Mouse (Mus musculus): ENCODE measurements around the gene Crocc. TPM values are rescaled to one million over a fixed set of nuclear protein-coding genes. Genes with fewer than 3 reads are reported as not detected.

The Crocc gene
- polyA plus RNA-seq, 1 experiment from 2014 or later: 7.2 TPM

DNA sequence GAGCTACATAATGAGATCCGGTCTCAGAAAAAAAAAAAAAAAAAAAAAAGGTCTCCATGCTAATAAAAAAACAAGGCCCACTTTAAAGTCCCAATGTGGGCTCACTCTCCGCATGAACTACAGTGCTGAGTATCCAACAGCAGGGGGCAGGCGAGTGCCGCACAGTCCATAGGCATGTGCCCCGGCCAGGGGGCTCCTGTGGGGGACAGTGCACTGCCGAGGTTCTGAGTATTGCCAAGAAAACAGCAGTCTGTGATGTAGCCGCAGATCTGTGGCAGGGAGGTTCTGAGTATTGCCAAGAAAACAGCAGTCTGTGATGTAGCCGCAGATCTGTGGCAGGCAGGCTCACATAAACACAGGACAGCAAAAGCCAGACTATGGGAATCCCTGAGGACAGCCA is 15.5 kb downstream of the Crocc start:
- WGBS: 17% methylated on average over 8 of the region's 8 CpGs
- Histone ChIP-seq H3K9me3 (ENCODE audit: control insufficient read depth, low read length) (no peaks in the 10 kb centered on the region), H3K27ac (replicated peaks; ENCODE audit: low read depth, low read length) (no peak overlapping the region), H3K4me1 (ENCODE audit: control insufficient read depth, insufficient read depth, low read length) (peaks cover 25% of the 10 kb centered on the region), H3K9ac (replicated peaks; ENCODE audit: low read length) (no peak overlapping the region), H3K4me2 (ENCODE audit: low read length) (no peak overlapping the region), H3K4me3 (replicated peaks; ENCODE audit: low read depth, low read length) (no peak overlapping the region), H3K27me3 (ENCODE audit: control insufficient read depth, insufficient read depth, low read length) (no peaks in the 10 kb centered on the region), H3K36me3 (ENCODE audit: control insufficient read depth, insufficient read depth, low read length) (peaks cover 33% of the 10 kb centered on the region)
- DNase-seq: peak; percentile 88
- peak; percentile 57; the same call in 1 of the 2 replicates for ATAC-seq (ENCODE audit: low FRiP score, low TSS enrichment)

DNA sequence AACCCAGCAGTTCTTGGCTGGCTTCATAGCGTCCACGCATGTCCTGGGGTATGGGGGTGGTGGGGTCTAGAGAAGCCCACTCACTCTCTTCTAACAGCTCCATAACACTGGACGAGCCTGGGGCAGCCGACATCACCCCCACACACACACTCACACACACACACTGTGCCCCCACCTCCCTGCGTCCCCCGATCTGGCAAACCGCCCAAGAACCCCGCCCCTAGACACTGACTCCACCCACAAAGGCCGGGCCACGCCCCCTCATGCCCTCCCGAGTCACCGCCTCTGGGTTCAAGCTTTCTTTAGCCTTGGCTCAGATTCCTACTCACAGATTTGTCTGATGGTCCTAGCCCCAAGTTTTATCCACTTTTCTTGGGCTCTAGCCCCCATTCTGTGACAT is 19.2 kb downstream of the Crocc start:
- peaks cover 51% of the 10 kb centered on the region for H3K36me3 ChIP-seq (ENCODE audit: control insufficient read depth, insufficient read depth, low read length)
- no peak overlapping the region for H3K4me3 ChIP-seq (replicated peaks; ENCODE audit: low read depth, low read length)
- no peak for DNase-seq
- no peak overlapping the region for H3K4me2 ChIP-seq (ENCODE audit: low read length)
- H3K9me3 ChIP-seq (ENCODE audit: control insufficient read depth, low read length): no peaks in the 10 kb centered on the region
- no peak overlapping the region for H3K9ac ChIP-seq (replicated peaks; ENCODE audit: low read length)
- no peaks in the 10 kb centered on the region for H3K27me3 ChIP-seq (ENCODE audit: control insufficient read depth, insufficient read depth, low read length)
- WGBS: 63% methylated on average over 12 of the region's 12 CpGs
- H3K27ac ChIP-seq (replicated peaks; ENCODE audit: low read depth, low read length): no peak overlapping the region
- H3K4me1 ChIP-seq (ENCODE audit: control insufficient read depth, insufficient read depth, low read length): no peaks in the 10 kb centered on the region
- no peak for ATAC-seq (ENCODE audit: low FRiP score, low TSS enrichment)

DNA sequence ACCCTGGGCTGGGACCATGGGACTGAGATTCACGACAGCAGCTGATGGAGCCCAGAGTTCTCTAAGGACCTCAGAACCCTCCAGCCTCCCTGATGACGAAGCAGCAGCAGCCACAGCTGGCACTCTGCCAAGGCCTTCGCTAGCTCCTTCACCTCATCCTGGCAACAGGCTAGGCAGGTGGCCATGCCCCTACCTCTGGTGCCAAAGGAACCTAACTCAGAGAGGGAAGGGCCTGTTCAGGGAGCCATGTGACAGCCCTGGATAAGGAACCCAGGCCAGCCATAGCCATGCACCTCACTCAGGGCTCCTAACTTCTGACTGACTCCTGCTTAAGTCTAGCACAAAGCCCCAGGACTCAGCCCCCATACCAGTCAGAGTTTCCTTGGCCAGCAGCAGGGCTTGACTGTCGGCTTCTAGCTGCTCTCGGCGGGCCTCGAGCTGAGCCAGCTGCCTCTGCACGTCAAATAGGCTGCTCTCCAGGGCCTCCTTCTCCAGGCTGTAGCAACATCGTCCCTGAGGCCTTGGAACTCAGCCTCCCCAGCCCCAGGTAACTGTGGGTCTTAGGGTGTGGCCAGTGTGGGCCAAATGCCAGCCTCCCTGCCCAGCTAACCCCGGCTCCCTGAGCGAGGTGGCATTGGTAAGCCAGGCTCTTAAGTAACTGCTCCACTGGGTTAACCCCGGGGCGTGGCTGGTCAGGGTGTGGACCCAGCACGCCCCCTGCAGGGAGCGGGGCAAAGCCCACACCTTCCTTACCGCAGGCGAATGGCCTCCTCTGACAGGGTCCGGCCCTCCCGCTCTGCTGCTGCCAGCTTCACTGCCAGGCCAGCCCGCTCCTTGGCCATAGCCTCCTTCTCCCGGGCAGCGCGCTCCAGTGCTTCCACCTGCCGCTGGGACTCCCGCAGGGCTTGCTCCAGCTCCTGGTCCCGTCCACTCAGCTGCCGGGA is 26.5 kb downstream of the Crocc start:
- no peaks in the 10 kb centered on the region for H3K9me3 ChIP-seq (ENCODE audit: control insufficient read depth, low read length)
- ATAC-seq (ENCODE audit: low FRiP score, low TSS enrichment): 0 out of 2 replicates have a peak, but pooled peaks have one; percentile 28
- H3K4me2 ChIP-seq (ENCODE audit: low read length): no peak overlapping the region
- DNase-seq: peak; percentile 41
- H3K27ac ChIP-seq (replicated peaks; ENCODE audit: low read depth, low read length): no peak overlapping the region
- H3K9ac ChIP-seq (replicated peaks; ENCODE audit: low read length): no peak overlapping the region
- no peaks in the 10 kb centered on the region for H3K27me3 ChIP-seq (ENCODE audit: control insufficient read depth, insufficient read depth, low read length)
- H3K36me3 ChIP-seq (ENCODE audit: control insufficient read depth, insufficient read depth, low read length): peaks cover 67% of the 10 kb centered on the region
- H3K4me1 ChIP-seq (ENCODE audit: control insufficient read depth, insufficient read depth, low read length): no peaks in the 10 kb centered on the region
- 72% methylated on average over 27 of the region's 27 CpGs for WGBS
- H3K4me3 ChIP-seq (replicated peaks; ENCODE audit: low read depth, low read length): no peak overlapping the region

DNA sequence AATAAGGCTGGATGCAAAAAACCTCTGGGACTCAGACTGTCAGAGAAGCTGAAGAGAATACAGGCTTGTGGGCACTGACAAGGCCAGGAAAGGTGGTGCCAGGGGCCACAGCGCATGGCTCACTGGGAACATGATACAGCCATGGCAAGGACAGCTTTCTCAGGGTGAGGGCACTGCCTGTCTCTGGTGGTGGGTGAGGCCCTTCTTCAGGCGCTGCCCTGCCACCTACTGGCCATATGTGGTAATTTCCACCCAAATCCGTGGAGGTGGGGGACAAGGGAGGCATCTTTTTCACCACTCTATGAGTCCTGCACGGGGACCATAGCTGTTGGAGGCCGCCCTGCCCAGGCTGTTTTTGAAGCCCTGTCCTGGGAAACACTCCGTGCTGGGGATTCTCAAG is 28.6 kb downstream of the Crocc start:
- DNase-seq: peak; percentile 89
- Histone ChIP-seq H3K27ac (replicated peaks; ENCODE audit: low read depth, low read length) (0 out of 2 replicates have a peak overlapping the region, but pooled peaks have one; percentile 41), H3K27me3 (ENCODE audit: control insufficient read depth, insufficient read depth, low read length) (no peaks in the 10 kb centered on the region), H3K9ac (replicated peaks; ENCODE audit: low read length) (no peak overlapping the region), H3K4me2 (ENCODE audit: low read length) (no peak overlapping the region), H3K4me3 (replicated peaks; ENCODE audit: low read depth, low read length) (no peak overlapping the region), H3K36me3 (ENCODE audit: control insufficient read depth, insufficient read depth, low read length) (peaks cover 68% of the 10 kb centered on the region), H3K4me1 (ENCODE audit: control insufficient read depth, insufficient read depth, low read length) (no peaks in the 10 kb centered on the region), H3K9me3 (ENCODE audit: control insufficient read depth, low read length) (no peaks in the 10 kb centered on the region)
- WGBS: 16% methylated on average over 6 of the region's 6 CpGs
- peak; percentile 59; the same call in 1 of the 2 replicates for ATAC-seq (ENCODE audit: low FRiP score, low TSS enrichment)

DNA sequence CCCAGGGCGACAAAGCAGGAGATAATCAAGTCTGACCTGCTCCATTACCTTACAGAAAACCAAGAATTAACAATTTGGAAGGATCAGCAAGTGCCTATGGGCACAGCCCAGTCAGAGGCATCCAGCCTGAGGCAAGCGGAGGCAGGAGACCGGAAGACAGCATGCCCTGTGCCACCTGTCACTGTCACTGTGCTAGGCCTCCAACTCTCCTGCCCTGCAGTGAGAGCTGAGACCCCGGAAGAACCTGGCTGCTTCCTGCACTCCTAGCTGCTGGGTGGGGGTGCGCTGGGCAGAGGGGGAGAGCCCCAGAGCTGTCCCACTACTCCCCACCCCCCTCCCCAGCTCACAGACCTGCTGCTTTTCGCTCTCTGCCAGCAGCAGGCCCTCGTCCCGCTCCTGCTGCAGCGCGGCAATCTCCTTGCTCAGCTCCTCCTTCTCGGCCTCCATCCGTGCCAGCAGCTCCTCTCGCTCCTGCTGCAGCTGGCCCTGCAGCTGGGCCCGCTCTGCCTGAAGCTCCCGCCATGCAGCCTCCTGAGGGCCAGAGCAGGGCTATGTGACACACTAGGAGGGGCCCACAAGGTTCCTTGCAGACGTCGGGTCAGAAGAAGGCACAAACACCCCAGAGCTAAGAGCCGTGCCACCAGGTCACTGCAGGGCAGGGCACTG is 29.7 kb downstream of the Crocc start:
- DNase-seq (no peak), ATAC-seq (ENCODE audit: low FRiP score, low TSS enrichment) (no peak)
- no peak overlapping the region for H3K4me3 ChIP-seq (replicated peaks; ENCODE audit: low read depth, low read length)
- WGBS: 92% methylated on average over 17 of the region's 18 CpGs
- H3K4me1 ChIP-seq (ENCODE audit: control insufficient read depth, insufficient read depth, low read length): no peaks in the 10 kb centered on the region
- H3K36me3 ChIP-seq (ENCODE audit: control insufficient read depth, insufficient read depth, low read length): peaks cover 68% of the 10 kb centered on the region
- H3K9ac ChIP-seq (replicated peaks; ENCODE audit: low read length): no peak overlapping the region
- H3K27ac ChIP-seq (replicated peaks; ENCODE audit: low read depth, low read length): no peak overlapping the region
- no peaks in the 10 kb centered on the region for H3K9me3 ChIP-seq (ENCODE audit: control insufficient read depth, low read length)
- H3K27me3 ChIP-seq (ENCODE audit: control insufficient read depth, insufficient read depth, low read length): no peaks in the 10 kb centered on the region
- H3K4me2 ChIP-seq (ENCODE audit: low read length): no peak overlapping the region

DNA sequence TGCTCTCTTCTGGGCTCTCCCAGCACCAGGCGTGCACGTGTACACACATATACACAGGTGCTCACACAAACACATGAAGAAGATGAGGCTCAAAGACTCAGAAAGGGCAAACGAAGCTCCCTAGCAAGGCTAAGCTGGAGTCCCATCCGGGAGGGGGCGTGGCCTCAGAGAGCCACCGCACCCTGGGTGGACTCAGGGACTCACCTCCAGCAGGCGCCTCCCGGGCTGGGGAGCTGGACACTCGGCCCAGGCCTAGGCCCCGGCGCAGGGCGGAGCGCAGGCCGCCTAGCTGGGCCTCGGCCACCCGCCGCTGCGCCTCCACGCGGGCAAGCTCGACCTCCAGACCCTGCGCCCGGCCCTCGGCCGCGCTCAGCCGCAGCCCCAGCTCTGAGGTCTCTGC is 35.4 kb downstream of the Crocc start:
- Histone ChIP-seq H3K4me1 (ENCODE audit: control insufficient read depth, insufficient read depth, low read length) (peaks cover 21% of the 10 kb centered on the region), H3K36me3 (ENCODE audit: control insufficient read depth, insufficient read depth, low read length) (peaks cover 65% of the 10 kb centered on the region), H3K27ac (replicated peaks; ENCODE audit: low read depth, low read length) (no peak overlapping the region), H3K27me3 (ENCODE audit: control insufficient read depth, insufficient read depth, low read length) (no peaks in the 10 kb centered on the region), H3K9me3 (ENCODE audit: control insufficient read depth, low read length) (no peaks in the 10 kb centered on the region), H3K4me2 (ENCODE audit: low read length) (no peak overlapping the region), H3K4me3 (replicated peaks; ENCODE audit: low read depth, low read length) (no peak overlapping the region), H3K9ac (replicated peaks; ENCODE audit: low read length) (no peak overlapping the region)
- WGBS: 76% methylated on average over 27 of the region's 27 CpGs
- ATAC-seq (ENCODE audit: low FRiP score, low TSS enrichment) (no peak), DNase-seq (no peak)

GRCm38 (mm10) chr4:141024052-141024451 is 36.3 kb downstream of the Crocc start:
- no peaks in the 10 kb centered on the region for H3K9me3 ChIP-seq (ENCODE audit: control insufficient read depth, low read length)
- H3K9ac ChIP-seq (replicated peaks; ENCODE audit: low read length): no peak overlapping the region
- H3K4me3 ChIP-seq (replicated peaks; ENCODE audit: low read depth, low read length): no peak overlapping the region
- peaks cover 22% of the 10 kb centered on the region for H3K4me1 ChIP-seq (ENCODE audit: control insufficient read depth, insufficient read depth, low read length)
- no peak overlapping the region for H3K4me2 ChIP-seq (ENCODE audit: low read length)
- H3K27ac ChIP-seq (replicated peaks; ENCODE audit: low read depth, low read length): no peak overlapping the region
- peaks cover 57% of the 10 kb centered on the region for H3K36me3 ChIP-seq (ENCODE audit: control insufficient read depth, insufficient read depth, low read length)
- no peaks in the 10 kb centered on the region for H3K27me3 ChIP-seq (ENCODE audit: control insufficient read depth, insufficient read depth, low read length)
- no peak for DNase-seq
- no peak for ATAC-seq (ENCODE audit: low FRiP score, low TSS enrichment)
- 73% methylated on average over 9 of the region's 9 CpGs for WGBS

DNA sequence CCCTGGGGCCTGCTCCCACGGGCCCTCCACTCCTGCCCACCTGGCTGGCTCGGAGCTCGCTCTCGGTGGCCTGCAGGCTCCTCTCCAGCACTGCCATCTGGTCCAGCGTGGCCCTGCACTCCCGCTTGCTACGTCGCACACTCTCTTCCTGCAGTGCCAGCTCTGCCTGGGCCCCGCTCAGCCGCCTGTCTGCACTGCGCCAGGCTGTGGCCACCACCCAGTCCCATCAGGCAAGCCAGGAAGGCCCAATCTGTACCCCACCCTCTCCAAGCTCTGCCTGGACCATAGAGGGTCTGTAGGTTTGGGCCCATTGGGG is 38.8 kb downstream of the Crocc start:
- DNase-seq (peak; percentile 47), ATAC-seq (ENCODE audit: low FRiP score, low TSS enrichment) (peak; percentile 35; the same call in 1 of the 2 replicates)
- peaks cover 22% of the 10 kb centered on the region for H3K4me1 ChIP-seq (ENCODE audit: control insufficient read depth, insufficient read depth, low read length)
- H3K27ac ChIP-seq (replicated peaks; ENCODE audit: low read depth, low read length): peak overlapping the region; percentile 89
- 45% methylated on average over 11 of the region's 11 CpGs for WGBS
- no peaks in the 10 kb centered on the region for H3K9me3 ChIP-seq (ENCODE audit: control insufficient read depth, low read length)
- no peak overlapping the region for H3K4me3 ChIP-seq (replicated peaks; ENCODE audit: low read depth, low read length)
- peaks cover 59% of the 10 kb centered on the region for H3K36me3 ChIP-seq (ENCODE audit: control insufficient read depth, insufficient read depth, low read length)
- H3K4me2 ChIP-seq (ENCODE audit: low read length): no peak overlapping the region
- peak overlapping the region; percentile 24; the same call in 1 of the 2 replicates for H3K9ac ChIP-seq (replicated peaks; ENCODE audit: low read length)
- H3K27me3 ChIP-seq (ENCODE audit: control insufficient read depth, insufficient read depth, low read length): no peaks in the 10 kb centered on the region

Measured in midbrain, embryonic 14.5 days (tissue).